Mouse (Mus musculus) olfactory bulb, adult 2 months (tissue): ENCODE measurements around the gene Adamts18.

Experiments
- CTCF ChIP-seq: fragments of 200-500 bp; IDR thresholded peaks from 2 replicates; pipeline ENCODE4 v1.5.1; 2012; ENCODE audit warnings: low read depth, mild to moderate bottlenecking, low read length, moderate library complexity; ENCODE audit not compliant: insufficient read depth
- POLR2A ChIP-seq: fragments of 200-500 bp; IDR thresholded peaks from 2 replicates; pipeline ENCODE4 v1.6.1; 2012; ENCODE audit warnings: mild to moderate bottlenecking, low read depth, low read length, moderate library complexity; ENCODE audit not compliant: insufficient read depth

GRCm38 (mm10) chr8:113813966-113814365 lies 34.6 kb downstream of the Adamts18 start:
- TF ChIP-seq POLR2A = no peak
- TF ChIP-seq CTCF = no peak
